Mouse (Mus musculus): ENCODE results near the gene Gpx2. TPM values are rescaled to one million over a fixed set of nuclear protein-coding genes. Genes with fewer than 3 reads are reported as not detected.

Gpx2 gene
- total RNA-seq, 1 experiment: 7.0 TPM

GRCm38 (mm10) chr12:76750866-76751459, 44.4 kb downstream of the Gpx2 start:
- H3K9ac ChIP-seq (ENCODE audit: insufficient read depth, low read depth, low read length, poor library complexity, severe bottlenecking): no peak overlapping the region
- in situ Hi-C loops (cut with MboI; ENCODE audit: low sequenced_read_pairs in 2 of 2, unreplicated experiment in 2 of 2): no loop called here
- H3K36me3 ChIP-seq (ENCODE audit: control insufficient read depth, insufficient read depth, low read length, poor library complexity, severe bottlenecking): no peaks in the 10 kb centered on the region
- no peak for TF ChIP-seq CHD2 (IDR thresholded peaks at IDR 0.05; ENCODE audit: low read depth, low read length)
- no peak for TF ChIP-seq ZNF384 (IDR thresholded peaks at IDR 0.05; ENCODE audit: low read depth, low read length)
- TF ChIP-seq HCFC1 (IDR thresholded peaks at IDR 0.05; ENCODE audit: borderline replicate concordance, insufficient read depth, low read length): no peak
- TF ChIP-seq MAFK (IDR thresholded peaks at IDR 0.05; ENCODE audit: insufficient read depth, low read depth, low read length): no peak
- no peak for TF ChIP-seq ZC3H11A (IDR thresholded peaks at IDR 0.05; ENCODE audit: borderline replicate concordance, low read depth, low read length)
- no peak overlapping the region for H3K4me3 ChIP-seq (ENCODE audit: insufficient read depth in 1 of 2, low read depth in 1 of 2, low read length in 2 of 2, poor library complexity in 1 of 2, severe bottlenecking in 1 of 2)
- H3K9me3 ChIP-seq (ENCODE audit: control insufficient read depth, insufficient read depth, low read depth, low read length): peaks cover 5% of the 10 kb centered on the region; the same call in 1 of the 2 replicates
- H3K4me1 ChIP-seq (ENCODE audit: control insufficient read depth in 2 of 2, insufficient read depth in 2 of 2, low read length in 2 of 2, poor library complexity in 1 of 2): no peaks in the 10 kb centered on the region
- no peak overlapping the region for H3K27ac ChIP-seq (ENCODE audit: insufficient read depth, low read depth, low read length, poor library complexity, severe bottlenecking)
- DNase-seq (ENCODE audit: low read depth, low spot score): no peak

Other genes starting within 250 kb of the Gpx2 start
- 3.6 and 4.2 TPM in 2 replicates for gene Sptb, start 85.0 kb downstream of the Gpx2 start, total RNA-seq (2012; rRNA removed)
- 69.5 and 74.4 TPM in 2 replicates for gene Churc1, start 30.0 kb downstream of the Gpx2 start, total RNA-seq (2012; rRNA removed)
- 24.0 and 24.2 TPM in 2 replicates for gene Fntb, start 30.0 kb downstream of the Gpx2 start, total RNA-seq (2012; rRNA removed)
- 8.8 and 9.5 TPM in 2 replicates for gene Rab15, start 27.4 kb upstream of the Gpx2 start, total RNA-seq (2012; rRNA removed)
- 37.3 and 40.9 TPM in 2 replicates for gene Max, start 166.6 kb upstream of the Gpx2 start, total RNA-seq (2012; rRNA removed)